Mouse (Mus musculus): Measurements from ENCODE around the gene Galnt2. TPM values are rescaled to one million over a fixed set of nuclear protein-coding genes. Genes with fewer than 3 reads are reported as not detected.

Gene Galnt2
- total and polyA plus RNA-seq, 2 experiments from 2014 or later = 36.5 to 54.9 TPM

GRCm38 (mm10) chr8:124201706-124202105 is 29.5 kb upstream of the Galnt2 start:
- Histone ChIP-seq H3K27me3 (ENCODE audit: insufficient read depth, low read length) (no peaks in the 10 kb centered on the region), H3K27ac (no peak overlapping the region), H3K4me1 (ENCODE audit: insufficient read depth, low read length) (no peaks in the 10 kb centered on the region), H3K9ac (replicated peaks; ENCODE audit: low read length) (no peak overlapping the region), H3K9me3 (ENCODE audit: low read length) (no peaks in the 10 kb centered on the region), H3K4me3 (ENCODE audit: low read length) (no peak overlapping the region), H3K4me2 (ENCODE audit: low read depth, low read length) (no peak overlapping the region), H3K36me3 (ENCODE audit: insufficient read depth, low read length) (no peaks in the 10 kb centered on the region)
- WGBS = 89% methylated on average over 8 of the region's 8 CpGs
- no peak for DNase-seq (ENCODE audit: low spot score)
- TF ChIP-seq CTCF (IDR thresholded peaks at IDR 0.05; ENCODE audit: low read depth) = no peak
- ATAC-seq = no peak

DNA sequence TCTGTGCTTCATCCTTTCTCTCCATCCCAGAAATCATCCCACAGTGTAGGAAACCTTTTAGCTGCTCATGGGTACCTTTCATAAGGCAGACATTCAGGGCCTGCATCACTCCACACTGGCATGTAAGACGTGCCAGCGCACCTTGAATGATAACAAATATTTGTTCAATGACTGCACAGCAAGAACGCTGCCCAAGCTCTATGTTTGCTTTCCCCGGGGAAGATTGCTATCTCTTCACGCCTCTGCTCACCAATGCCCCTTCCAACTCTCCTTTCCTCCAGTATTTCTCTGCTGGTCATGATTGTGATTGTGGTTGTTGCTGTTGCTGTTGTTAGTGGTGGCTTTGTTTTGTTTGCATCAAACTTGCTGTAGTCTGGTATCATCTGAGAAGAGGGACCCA is 28.3 kb upstream of the Galnt2 start:
- no peak for TF ChIP-seq CTCF (IDR thresholded peaks at IDR 0.05; ENCODE audit: low read depth)
- Histone ChIP-seq H3K4me3 (ENCODE audit: low read length) (no peak overlapping the region), H3K36me3 (ENCODE audit: insufficient read depth, low read length) (no peaks in the 10 kb centered on the region), H3K27ac (no peak overlapping the region), H3K4me1 (ENCODE audit: insufficient read depth, low read length) (no peaks in the 10 kb centered on the region), H3K27me3 (ENCODE audit: insufficient read depth, low read length) (no peaks in the 10 kb centered on the region), H3K4me2 (ENCODE audit: low read depth, low read length) (no peak overlapping the region), H3K9me3 (ENCODE audit: low read length) (no peaks in the 10 kb centered on the region), H3K9ac (replicated peaks; ENCODE audit: low read length) (no peak overlapping the region)
- ATAC-seq (no peak), DNase-seq (ENCODE audit: low spot score) (no peak)
- WGBS = 90% methylated on average over 5 of the region's 5 CpGs

- DNase-seq (ENCODE audit: low spot score) (peak; percentile 70), ATAC-seq (peak; percentile 74)
- H3K36me3 ChIP-seq (ENCODE audit: insufficient read depth, low read length) = no peaks in the 10 kb centered on the region
- no peak overlapping the region for H3K4me2 ChIP-seq (ENCODE audit: low read depth, low read length)
- no peaks in the 10 kb centered on the region for H3K9me3 ChIP-seq (ENCODE audit: low read length)
- 44% methylated on average over 13 of the region's 13 CpGs for WGBS
- no peaks in the 10 kb centered on the region for H3K4me1 ChIP-seq (ENCODE audit: insufficient read depth, low read length)
- no peaks in the 10 kb centered on the region for H3K27me3 ChIP-seq (ENCODE audit: insufficient read depth, low read length)
- no peak overlapping the region for H3K9ac ChIP-seq (replicated peaks; ENCODE audit: low read length)
- no peak overlapping the region for H3K4me3 ChIP-seq (ENCODE audit: low read length)
- no peak for TF ChIP-seq CTCF (IDR thresholded peaks at IDR 0.05; ENCODE audit: low read depth)
- peak overlapping the region; percentile 48; the same call in 1 of the 2 replicates for H3K27ac ChIP-seq
Observed at GRCm38 (mm10) chr8:124204001-124204601, 27.1 kb upstream of the Galnt2 start.

DNA sequence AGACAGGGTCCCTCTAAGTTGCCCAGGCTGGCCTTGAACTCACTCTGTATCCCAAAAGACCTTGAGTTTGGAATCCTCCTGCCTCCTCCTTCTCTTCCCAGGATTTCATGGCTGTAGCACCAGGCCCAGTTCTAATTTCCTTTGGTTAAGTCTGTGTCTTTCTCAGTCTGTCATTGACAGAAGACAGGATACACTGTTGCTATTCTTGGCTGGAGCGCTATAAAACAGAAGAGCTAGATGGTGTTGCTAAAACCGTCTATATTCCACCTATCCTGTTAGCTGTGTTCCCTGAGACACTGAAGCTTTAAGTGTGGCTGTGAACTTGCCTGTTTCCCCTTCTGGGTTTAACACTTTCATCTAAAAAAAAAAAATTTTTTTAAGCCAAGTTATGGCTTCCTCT is 19.0 kb upstream of the Galnt2 start:
- TF ChIP-seq CTCF (IDR thresholded peaks at IDR 0.05; ENCODE audit: low read depth) = no peak
- no peaks in the 10 kb centered on the region for H3K4me1 ChIP-seq (ENCODE audit: insufficient read depth, low read length)
- H3K9ac ChIP-seq (replicated peaks; ENCODE audit: low read length) = no peak overlapping the region
- no peak for DNase-seq (ENCODE audit: low spot score)
- H3K27me3 ChIP-seq (ENCODE audit: insufficient read depth, low read length) = no peaks in the 10 kb centered on the region
- 91% methylated on average over 2 of the region's 2 CpGs for WGBS
- no peak overlapping the region for H3K4me2 ChIP-seq (ENCODE audit: low read depth, low read length)
- H3K36me3 ChIP-seq (ENCODE audit: insufficient read depth, low read length) = no peaks in the 10 kb centered on the region
- H3K9me3 ChIP-seq (ENCODE audit: low read length) = no peaks in the 10 kb centered on the region
- H3K27ac ChIP-seq = no peak overlapping the region
- no peak overlapping the region for H3K4me3 ChIP-seq (ENCODE audit: low read length)
- ATAC-seq = no peak

GRCm38 (mm10) chr8:124216951-124217350 is 14.2 kb upstream of the Galnt2 start:
- no peak overlapping the region for H3K4me3 ChIP-seq (ENCODE audit: low read length)

DNA sequence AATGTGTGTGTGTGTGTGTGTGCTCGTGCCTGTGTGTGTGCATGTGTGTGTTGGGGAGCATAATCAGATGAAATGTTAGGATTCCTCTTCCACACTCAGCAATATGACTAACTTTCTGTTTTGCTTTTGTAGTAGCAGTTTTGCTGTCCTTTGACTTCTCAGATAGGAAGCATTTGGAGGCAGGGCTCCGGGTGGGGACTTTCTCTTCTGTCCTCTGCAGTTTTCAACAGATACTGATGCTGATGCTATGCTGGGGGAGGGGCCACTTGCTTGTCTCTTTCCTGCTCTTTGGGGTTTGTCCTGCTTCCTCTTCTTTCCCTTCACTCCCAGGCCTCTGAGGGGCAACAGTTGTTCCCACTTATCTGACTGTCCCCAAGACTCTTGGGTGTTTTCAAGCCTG is 1.3 kb upstream of the Galnt2 start:
- TF ChIP-seq CTCF (IDR thresholded peaks at IDR 0.05; ENCODE audit: low read depth) = no peak
- 82% methylated on average over 2 of the region's 2 CpGs for WGBS
- ATAC-seq = no peak

More at GRCm38 (mm10) chr8:124216951-124217350, 14.2 kb upstream of the Galnt2 start:
- no peak for TF ChIP-seq CTCF (IDR thresholded peaks at IDR 0.05; ENCODE audit: low read depth)
- Histone ChIP-seq H3K27ac (no peak overlapping the region), H3K4me2 (ENCODE audit: low read depth, low read length) (no peak overlapping the region), H3K9me3 (ENCODE audit: low read length) (no peaks in the 10 kb centered on the region), H3K9ac (replicated peaks; ENCODE audit: low read length) (no peak overlapping the region), H3K27me3 (ENCODE audit: insufficient read depth, low read length) (no peaks in the 10 kb centered on the region), H3K4me1 (ENCODE audit: insufficient read depth, low read length) (no peaks in the 10 kb centered on the region), H3K36me3 (ENCODE audit: insufficient read depth, low read length) (no peaks in the 10 kb centered on the region)
- no peak for DNase-seq (ENCODE audit: low spot score)
- ATAC-seq = no peak

DNA sequence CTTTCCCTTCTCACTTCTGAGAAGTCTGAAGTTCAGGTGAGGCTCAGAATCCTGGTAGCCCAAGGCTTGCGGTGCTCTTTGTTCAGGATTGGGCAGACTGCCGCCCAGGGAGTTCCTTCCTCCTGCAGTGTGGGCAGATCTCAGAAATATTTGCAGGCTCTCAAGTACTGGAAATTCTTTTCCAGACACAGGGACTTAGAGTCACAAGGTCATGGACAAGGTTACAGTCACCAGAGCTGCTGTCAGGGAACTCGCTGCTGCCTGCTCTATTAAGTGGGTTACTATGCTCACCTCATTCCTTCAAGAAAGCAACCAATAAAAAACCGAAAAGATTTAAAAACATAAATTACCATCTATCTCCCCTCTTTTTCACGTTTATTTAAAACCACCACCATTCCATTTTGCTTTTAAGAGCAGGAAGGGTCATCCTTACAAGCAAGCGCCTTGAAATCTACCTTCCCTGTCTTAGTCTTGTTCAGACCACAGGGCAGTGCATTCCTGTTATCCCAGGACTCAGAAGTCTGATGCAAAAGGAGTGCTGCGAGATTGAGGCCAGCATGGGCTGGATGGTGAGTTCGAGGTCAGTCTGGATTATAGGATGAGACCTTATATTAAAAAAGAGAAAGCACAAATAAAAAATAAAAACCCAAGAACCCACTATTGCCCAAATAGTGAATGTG is 555 bp upstream of the Galnt2 start:
- peaks cover 11% of the 10 kb centered on the region for H3K4me1 ChIP-seq (ENCODE audit: insufficient read depth, low read length)
- H3K9ac ChIP-seq (replicated peaks; ENCODE audit: low read length) = peak overlapping the region; percentile 85
- no peaks in the 10 kb centered on the region for H3K36me3 ChIP-seq (ENCODE audit: insufficient read depth, low read length)
- H3K4me2 ChIP-seq (ENCODE audit: low read depth, low read length) = peak overlapping the region; percentile 72
- no peaks in the 10 kb centered on the region for H3K9me3 ChIP-seq (ENCODE audit: low read length)
- no peaks in the 10 kb centered on the region for H3K27me3 ChIP-seq (ENCODE audit: insufficient read depth, low read length)
- TF ChIP-seq CTCF (IDR thresholded peaks at IDR 0.05; ENCODE audit: low read depth) = no peak
- 52% methylated on average over 8 of the region's 8 CpGs for WGBS
- no peak for ATAC-seq
- no peak for DNase-seq (ENCODE audit: low spot score)
- H3K4me3 ChIP-seq (ENCODE audit: low read length) = peak overlapping the region; percentile 89
- H3K27ac ChIP-seq = peak overlapping the region; percentile 82; the same call in 1 of the 2 replicates

More for the DNA sequence above, 1.3 kb upstream of the Galnt2 start:
- Histone ChIP-seq H3K4me3 (ENCODE audit: low read length) (no peak overlapping the region), H3K4me2 (ENCODE audit: low read depth, low read length) (no peak overlapping the region), H3K27ac (no peak overlapping the region), H3K36me3 (ENCODE audit: insufficient read depth, low read length) (no peaks in the 10 kb centered on the region), H3K9me3 (ENCODE audit: low read length) (no peaks in the 10 kb centered on the region), H3K9ac (replicated peaks; ENCODE audit: low read length) (no peak overlapping the region), H3K27me3 (ENCODE audit: insufficient read depth, low read length) (no peaks in the 10 kb centered on the region), H3K4me1 (ENCODE audit: insufficient read depth, low read length) (peaks cover 11% of the 10 kb centered on the region)
- no peak for DNase-seq (ENCODE audit: low spot score)

Data from hindbrain, postnatal 0 days (tissue).